Mouse (Mus musculus): ENCODE results near the gene Cemip2.
"Not testable (repeated sequence)": the region's sequence is repeated elsewhere in the genome, so short reads cannot be mapped to it uniquely, and the experiment has no call there.

Gene Cemip2

DNA sequence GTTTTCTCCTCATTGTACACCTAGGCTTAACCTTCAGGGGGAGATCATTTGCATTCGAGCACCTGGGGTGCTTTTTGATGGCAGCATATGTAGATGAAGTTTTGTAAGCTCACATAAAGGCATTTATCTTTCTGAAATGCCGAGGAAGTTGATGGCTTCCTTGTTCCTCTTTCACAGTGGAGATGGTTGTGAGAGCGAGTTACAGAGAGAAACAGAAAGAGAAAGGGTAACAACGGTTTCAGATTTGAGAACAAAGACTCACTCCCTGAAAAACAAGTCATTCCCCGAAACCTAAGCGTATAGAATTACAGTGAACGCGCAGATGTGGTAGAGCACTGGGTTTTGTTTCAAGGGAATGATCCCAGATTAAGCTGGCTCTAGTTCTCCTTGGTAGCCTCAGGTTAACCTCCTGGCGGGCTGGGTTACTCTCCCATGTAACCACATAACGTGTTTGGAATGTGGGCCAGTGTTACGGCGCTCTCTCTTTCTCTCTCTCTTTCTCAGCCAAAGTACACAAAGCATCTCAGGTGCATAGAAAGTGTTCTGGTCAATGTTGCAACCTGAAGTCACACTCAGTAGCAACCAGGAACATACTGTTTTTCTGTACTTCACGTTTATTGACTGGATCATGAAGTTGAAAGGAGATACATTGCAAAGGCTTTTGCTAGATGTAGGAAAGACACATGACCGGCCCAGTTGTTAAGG is 40.0 kb downstream of the Cemip2 start:
- DNase-seq: no peak

GRCm38 (mm10) chr19:21819585-21819984 is 41.4 kb downstream of the Cemip2 start:
- no peak for DNase-seq

GRCm38 (mm10) chr19:21820126-21820525 is 42.0 kb downstream of the Cemip2 start:
- no peak for DNase-seq

- peak; percentile 30 to 47 for DNase-seq
Measured at GRCm38 (mm10) chr19:21821877-21822276, 43.7 kb downstream of the Cemip2 start.

- no peak for DNase-seq
Measured at GRCm38 (mm10) chr19:21824146-21824545, 46.0 kb downstream of the Cemip2 start.

DNA sequence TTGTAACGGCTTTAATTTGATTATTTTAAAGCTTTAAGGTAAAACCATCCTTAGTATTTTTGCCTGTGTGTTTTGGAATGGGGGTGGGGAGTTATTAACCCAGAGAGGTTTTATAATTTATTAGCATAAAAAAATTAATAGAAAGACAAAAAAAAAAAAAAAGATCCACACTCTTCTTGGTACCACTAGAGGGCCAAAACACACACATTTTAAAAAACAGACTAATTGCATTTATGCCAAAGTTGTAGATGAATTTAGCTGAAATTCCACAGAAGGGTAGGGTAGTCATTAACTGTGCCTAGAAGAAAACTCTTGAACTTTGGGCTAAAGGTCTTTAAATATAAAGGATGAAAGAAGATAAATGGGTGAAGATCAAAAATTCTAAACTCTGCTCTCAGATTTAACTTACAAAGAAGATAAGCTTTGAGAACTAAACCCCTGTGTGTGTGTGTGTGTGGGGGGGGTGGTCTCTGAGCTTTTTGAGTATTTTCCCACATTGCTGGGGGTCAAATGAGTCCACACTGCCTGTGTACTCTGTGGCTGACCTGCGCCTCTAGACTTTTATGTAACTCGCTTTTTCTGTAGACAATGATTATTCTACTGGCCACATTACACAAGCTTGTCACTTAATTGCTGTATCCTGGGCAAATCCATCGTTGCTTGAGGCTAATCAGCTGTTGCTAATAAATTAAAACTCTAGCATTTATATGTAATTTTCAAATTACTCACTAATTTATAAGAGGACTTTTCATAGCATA is 47.2 kb downstream of the Cemip2 start:
- DNase-seq: no peak

GRCm38 (mm10) chr19:21833416-21833992 is 55.4 kb downstream of the Cemip2 start:
- DNase-seq: no peak

DNA sequence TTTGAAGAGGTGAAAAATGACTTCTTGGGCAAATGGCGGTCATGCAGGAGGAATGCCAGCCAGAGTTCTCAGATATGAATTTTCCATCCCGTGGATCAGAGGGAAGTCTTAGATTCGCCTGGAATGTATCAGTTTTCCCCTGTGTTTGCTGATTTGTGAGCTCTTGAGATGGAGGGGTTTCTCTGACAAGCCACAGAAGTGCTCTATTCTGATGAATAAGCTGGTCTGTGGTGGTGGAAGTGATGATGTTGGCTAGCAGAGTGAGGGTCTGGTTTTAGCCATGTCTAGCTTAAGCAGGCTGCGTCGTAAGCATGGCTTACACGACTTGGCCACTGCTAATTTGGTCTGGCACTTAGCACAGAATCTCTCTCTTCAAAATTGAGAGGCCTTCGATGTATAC is 56.8 kb downstream of the Cemip2 start:
- DNase-seq: no peak

GRCm38 (mm10) chr19:21850721-21851120 is 72.6 kb downstream of the Cemip2 start:
- no peak for DNase-seq

DNA sequence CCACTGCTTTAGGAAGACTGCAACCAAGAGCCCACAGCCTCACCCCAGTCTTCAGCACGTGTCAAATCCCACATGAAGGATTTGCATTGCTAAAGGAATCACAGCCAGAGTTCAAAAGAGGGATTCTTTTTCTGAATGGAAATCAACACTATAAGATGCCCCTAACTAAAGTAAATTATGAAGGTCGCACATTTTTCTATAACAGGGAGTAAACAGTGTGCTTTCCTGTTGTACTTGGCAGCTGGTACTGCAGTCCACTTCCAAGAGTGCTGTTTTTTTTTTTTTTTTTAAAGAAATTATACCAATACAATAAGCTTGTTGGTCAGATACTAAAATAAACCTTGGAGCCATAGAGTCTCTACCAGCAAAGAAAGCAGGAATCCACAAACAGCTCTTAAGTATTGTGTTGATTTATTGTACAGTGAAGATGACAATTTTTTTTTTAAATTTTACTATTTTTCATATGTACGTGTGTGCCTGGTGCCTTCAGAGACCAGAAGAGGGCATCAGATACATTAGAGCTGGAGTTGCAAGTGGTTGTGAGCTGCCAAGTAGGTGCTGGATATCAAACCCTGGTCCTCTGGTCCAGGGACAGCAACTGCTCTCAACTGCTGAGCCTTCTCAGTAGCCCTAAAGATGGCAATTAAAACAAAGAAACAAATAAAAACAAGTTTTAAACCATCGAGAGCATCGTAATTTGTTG is 76.5 kb downstream of the Cemip2 start:
- DNase-seq: no peak

DNA sequence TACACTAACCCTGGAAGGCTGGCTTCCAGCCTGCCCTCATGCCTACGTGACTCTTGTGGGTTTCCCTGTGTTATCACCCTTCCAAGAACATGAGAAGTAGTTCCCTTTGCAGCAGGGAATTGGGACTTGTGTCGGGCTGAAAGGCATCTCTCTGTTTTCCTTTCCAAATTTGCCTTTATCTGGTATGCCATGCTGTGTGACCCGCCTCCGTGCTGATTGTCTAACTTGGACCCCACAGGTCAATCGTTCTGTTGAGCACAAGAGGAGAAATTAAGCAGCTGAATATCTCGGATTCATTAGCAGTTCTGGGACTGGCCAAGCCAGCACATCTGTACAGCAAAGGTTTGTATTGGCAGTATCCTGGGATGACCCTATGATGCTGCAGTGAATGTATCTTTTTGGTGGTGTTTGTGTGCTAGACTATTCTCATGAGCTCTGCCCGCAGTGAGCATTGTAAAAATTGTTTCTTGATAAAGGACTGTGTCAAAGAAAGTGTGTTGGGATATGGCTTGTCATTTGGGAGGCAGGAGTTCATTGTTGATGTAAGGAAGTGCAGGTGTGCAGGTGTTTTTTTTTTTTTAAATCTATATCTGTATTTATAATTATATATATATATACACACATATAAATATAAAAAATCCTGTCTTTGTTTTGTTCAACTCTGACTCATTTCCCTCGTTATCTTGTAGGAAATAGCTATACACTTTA is 77.4 kb downstream of the Cemip2 start:
- no peak for DNase-seq

GRCm38 (mm10) chr19:21858846-21859521 is 80.8 kb downstream of the Cemip2 start:
- DNase-seq: no peak

- DNase-seq: no peak
Measured at GRCm38 (mm10) chr19:21860132-21860531, 82.0 kb downstream of the Cemip2 start.

DNA sequence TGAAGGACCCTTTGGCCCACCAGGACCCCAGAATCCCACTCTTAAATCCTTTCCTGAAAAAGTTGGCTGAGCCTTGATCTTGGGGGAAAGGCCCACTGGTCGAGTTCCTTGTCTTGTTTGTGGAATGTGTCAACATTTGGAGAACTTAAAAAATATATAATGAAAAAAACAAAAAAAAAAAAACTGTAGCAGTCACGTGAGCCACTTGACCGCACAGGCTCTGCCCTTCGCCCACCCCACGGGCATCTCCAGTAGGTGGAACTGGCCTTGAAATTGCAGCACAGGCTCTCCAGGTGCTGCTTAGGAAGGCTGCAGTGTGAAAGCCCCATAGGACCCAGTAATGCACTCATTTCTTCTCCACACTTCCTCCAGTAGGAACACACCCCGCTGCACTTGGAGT is 82.8 kb downstream of the Cemip2 start:
- no peak for DNase-seq

DNA sequence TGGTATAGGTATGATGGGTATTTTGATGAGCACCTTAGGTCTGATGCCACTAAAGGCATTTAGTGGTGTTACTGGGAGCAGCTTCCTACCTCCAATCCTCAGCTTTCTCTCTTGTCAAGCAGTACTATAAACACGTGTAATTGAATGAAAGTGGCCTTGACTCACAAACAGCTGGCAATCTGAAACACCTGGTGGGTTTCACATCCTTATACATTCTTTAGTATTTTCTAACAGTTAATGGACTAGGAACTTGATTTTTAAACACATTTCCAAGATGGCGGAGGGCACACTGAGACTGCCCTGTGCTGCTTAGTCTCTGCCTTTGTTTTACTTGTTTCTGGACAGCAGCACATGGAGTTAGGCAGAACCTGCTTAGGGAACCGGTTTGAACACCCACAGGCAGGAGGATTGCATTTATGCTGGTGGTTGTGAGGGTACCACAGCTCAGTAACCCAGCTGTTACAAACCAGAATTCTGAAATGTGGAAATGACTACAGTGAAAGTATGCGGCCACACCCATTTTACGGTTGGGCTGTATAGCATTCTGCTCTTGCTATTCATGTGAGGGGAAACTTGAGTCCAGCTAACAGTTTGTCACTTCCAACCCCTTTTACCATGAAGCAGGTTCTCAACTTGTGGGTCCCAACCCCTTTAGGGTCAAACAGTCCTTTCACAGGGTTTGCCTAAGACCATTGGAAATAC is 84.3 kb downstream of the Cemip2 start:
- DNase-seq: no peak

GRCm38 (mm10) chr19:21862991-21863931 is 85.1 kb downstream of the Cemip2 start:
- DNase-seq: no peak

DNA sequence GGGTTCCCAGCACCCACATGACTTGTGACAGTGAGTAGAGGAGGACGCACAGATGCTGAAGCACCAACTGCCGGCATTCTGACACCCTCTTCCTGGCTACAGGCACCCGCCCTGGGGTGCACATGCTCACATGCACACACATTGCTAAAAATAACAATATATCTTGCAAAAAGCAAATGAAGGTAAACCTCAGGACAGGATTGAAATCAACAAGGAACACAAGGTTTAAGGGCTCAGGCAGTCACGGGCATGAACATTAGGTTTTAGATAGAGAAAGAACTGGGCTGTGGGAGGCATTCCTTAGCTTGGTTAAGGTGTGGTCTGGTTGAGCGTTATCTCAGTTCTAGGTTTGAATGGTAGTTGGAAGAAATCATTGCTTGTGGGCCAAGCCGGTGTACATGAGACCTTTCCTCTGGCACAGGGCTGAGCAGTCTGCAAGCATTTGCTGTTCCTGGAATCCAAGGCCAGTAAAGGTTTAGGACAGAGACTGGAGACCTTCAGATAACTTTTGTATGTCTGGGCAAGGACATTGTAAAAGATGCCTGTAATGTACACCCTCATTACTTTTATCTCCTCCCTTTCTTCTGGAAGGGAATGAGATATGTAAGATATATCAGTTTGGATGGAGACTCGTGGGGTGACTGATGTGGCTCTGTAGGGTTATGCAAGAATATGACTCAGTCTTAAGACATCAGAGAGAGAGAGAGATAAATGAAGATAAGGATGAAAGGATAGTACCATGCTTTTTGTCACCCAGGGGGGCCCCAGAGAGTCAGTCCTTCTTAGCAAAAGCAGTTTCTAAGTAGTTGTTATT is 87.3 kb downstream of the Cemip2 start:
- DNase-seq: no peak

DNA sequence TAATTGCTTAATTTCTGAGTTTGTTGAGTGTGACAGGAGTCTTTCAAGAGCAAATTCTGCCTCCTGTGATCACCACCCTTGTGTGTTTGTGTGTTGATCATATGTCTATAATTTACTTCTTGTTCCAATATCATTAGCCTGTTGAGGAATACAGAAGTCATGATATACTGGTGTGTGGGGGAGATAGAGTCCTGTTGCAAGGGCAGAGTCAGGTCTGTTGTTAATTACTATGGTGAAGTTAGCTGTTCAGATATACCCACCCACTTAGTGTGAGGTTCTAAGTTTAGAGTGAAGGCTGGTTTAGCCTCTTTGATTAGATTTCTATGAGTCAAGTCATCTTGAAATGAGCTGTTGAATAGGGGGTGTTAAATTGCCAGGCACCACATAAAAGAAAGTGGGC is 88.0 kb downstream of the Cemip2 start:
- no peak for DNase-seq

DNA sequence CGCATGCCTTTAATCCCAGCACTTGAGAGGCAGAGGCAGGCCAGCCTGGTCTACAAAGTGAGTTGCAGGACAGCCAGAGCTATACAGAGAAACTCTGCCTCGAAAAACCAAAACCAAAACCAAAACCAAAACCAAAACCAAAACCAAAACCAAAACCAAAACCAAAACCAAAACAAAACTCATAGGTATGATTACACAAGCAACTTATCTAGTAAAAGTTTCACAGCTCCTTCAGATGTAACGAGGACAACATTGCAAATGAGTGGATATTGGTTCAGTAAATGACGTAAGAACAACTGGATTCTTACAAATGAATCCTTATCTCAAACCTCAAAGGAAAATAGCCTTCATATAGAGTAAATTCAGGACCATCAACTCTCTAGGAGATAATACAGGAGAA is 88.6 kb downstream of the Cemip2 start:
- DNase-seq: not testable (repeated sequence)

DNA sequence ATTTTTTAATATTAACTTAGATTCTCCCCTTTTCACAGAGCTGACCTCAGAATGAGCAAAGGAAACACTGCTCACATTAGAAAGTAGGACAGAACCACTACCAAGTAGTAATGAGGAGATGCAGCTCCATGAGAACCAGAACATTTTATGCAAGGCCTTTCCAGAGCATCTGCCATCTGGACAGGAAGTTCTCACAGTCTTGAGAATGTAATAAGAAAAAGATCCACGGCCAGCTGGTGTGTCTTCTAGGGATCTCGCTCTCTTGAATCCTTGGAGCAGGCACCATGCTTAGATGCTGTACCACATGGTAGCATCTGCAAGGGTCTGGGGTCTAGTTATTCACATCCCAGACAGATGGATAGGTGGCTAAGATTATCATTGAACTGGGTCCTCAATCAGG is 90.3 kb downstream of the Cemip2 start:
- no peak for DNase-seq

All from kidney, adult 8-10 months (tissue).